8 mouse cellular contexts compared by ENCODE assay signal in the genomic region with DNA sequence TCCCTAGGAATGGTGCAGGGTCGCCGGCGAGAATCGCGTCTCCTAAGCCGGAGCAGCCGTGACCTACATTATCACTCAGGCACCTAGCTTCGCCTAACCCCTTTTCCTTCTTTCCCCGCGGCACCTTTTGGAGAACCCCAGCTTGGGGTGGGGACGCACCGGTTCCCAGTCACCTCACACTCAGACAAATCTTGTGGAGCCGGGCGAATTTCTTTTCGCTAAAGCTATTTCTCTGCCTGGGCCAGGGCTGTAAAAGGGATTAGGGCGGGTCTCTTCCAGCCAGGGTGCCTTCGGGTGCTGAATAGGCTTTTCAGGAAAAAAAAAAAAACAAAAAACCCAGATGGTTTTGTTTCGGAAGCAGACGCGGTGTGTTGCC. TPM values are rescaled to one million over a fixed set of nuclear protein-coding genes. Genes with fewer than 3 reads are reported as not detected.
DNase-seq lines count a peak whose midpoint lies in the region; ATAC-seq and TF ChIP-seq lines count a peak whose summit lies in the region.

No protein-coding gene starts in this region.

- no peak overlapping the region for H3K27ac ChIP-seq in spleen, adult 2 months (ENCODE audit: insufficient read depth, low read length)
- peak overlapping the region; percentile 61 to 86 for H3K27ac ChIP-seq in heart, embryonic 14.5 days (replicated peaks in 1 of 2; ENCODE audit: control insufficient read depth in 1 of 2, insufficient read depth in 1 of 2, low read depth in 2 of 2, low read length in 2 of 2)
- H3K27ac ChIP-seq in layer of hippocampus, adult 2 months: peak overlapping the region; percentile 92
- H3K27ac ChIP-seq in neural tube, embryonic 12.5 days: peak overlapping the region; percentile 95

- WGBS in spleen, adult 2 months: under 1% methylated on average over 20 of the region's 20 CpGs
- WGBS in heart, embryonic 14.5 days: under 1% methylated on average over 20 of the region's 20 CpGs
- 0% methylated on average over 20 of the region's 20 CpGs for WGBS in neural tube, embryonic 12.5 days

- no peak for ATAC-seq in heart, embryonic 14.5 days (ENCODE audit: insufficient number of reproducible peaks, insufficient read depth, low FRiP score, low read depth)
- no peak for ATAC-seq in neural tube, embryonic 12.5 days (ENCODE audit: low FRiP score, low read depth)
- no peak for ATAC-seq in erythroid progenitor cell, adult 5-6 weeks (replicated peaks; ENCODE audit: low FRiP score, poor library complexity, severe bottlenecking)

- H3K9me3 ChIP-seq in heart, embryonic 14.5 days (ENCODE audit: control insufficient read depth, low read length): no peaks in the 10 kb centered on the region
- no peaks in the 10 kb centered on the region for H3K9me3 ChIP-seq in neural tube, embryonic 12.5 days

- TF ChIP-seq CTCF in spleen, adult 2 months (IDR thresholded peaks at IDR 0.05; ENCODE audit: extremely low read depth, insufficient read depth, insufficient read length, insufficient replicate concordance): no peak
- TF ChIP-seq CTCF in layer of hippocampus, adult 2 months (conservative IDR thresholded peaks at IDR 0.05): no peak

- H3K4me1 ChIP-seq in spleen, adult 2 months (ENCODE audit: control insufficient read depth, insufficient read depth, insufficient read length): peaks cover 25% of the 10 kb centered on the region
- H3K4me1 ChIP-seq in heart, embryonic 14.5 days (ENCODE audit: control insufficient read depth in 2 of 2, insufficient read depth in 2 of 2, low read length in 2 of 2): peaks cover 3 to 12% of the 10 kb centered on the region in 2 experiments; a peak in 1 of 4 replicates
- H3K4me1 ChIP-seq in neural tube, embryonic 12.5 days: peaks cover 22% of the 10 kb centered on the region

- H3K27me3 ChIP-seq in spleen, adult 2 months (ENCODE audit: control insufficient read depth, insufficient read depth, low read length): peaks cover 24% of the 10 kb centered on the region
- H3K27me3 ChIP-seq in heart, embryonic 14.5 days (ENCODE audit: control insufficient read depth, insufficient read depth, low read length): no peaks in the 10 kb centered on the region
- H3K27me3 ChIP-seq in neural tube, embryonic 12.5 days (replicated peaks): no peaks in the 10 kb centered on the region

- peak overlapping the region; percentile 94 for H3K4me2 ChIP-seq in heart, embryonic 14.5 days (ENCODE audit: low read length)
- peak overlapping the region; percentile 93 for H3K4me2 ChIP-seq in neural tube, embryonic 12.5 days (replicated peaks)

- H3K36me3 ChIP-seq in spleen, adult 2 months (ENCODE audit: control insufficient read depth, insufficient read depth, low read length): no peaks in the 10 kb centered on the region
- H3K36me3 ChIP-seq in heart, embryonic 14.5 days (ENCODE audit: control insufficient read depth, insufficient read depth, low read length): peaks cover 27% of the 10 kb centered on the region
- H3K36me3 ChIP-seq in neural tube, embryonic 12.5 days: peaks cover 20% of the 10 kb centered on the region

- DNase-seq in cerebellum, adult 9-11 months: peak; percentile 10
- DNase-seq in cerebellum, adult 8-10 months: no peak
- DNase-seq in spleen, adult 2 months (ENCODE audit: low read depth in 1 of 2, low spot score in 2 of 2): no peak
- no peak for DNase-seq in spleen, postnatal 36 days (ENCODE audit: low spot score in 2 of 2)
- no peak for DNase-seq in layer of hippocampus, adult 2 months (ENCODE audit: low spot score in 2 of 2)

- TF ChIP-seq POLR2A in spleen, adult 2 months (IDR thresholded peaks at IDR 0.05; ENCODE audit: low read depth, low read length): no peak

- H3K9ac ChIP-seq in heart, embryonic 14.5 days (ENCODE audit: low read length): peak overlapping the region; percentile 95
- H3K9ac ChIP-seq in neural tube, embryonic 12.5 days: peak overlapping the region; percentile 95

- peak overlapping the region; percentile 55; the same call in 1 of the 2 replicates for H3K4me3 ChIP-seq in spleen, adult 2 months (ENCODE audit: extremely low read depth, insufficient read depth, insufficient read length)
- peak overlapping the region; percentile 86 to 87 for H3K4me3 ChIP-seq in heart, embryonic 14.5 days (ENCODE audit: control insufficient read depth in 1 of 2, insufficient read depth in 1 of 2, low read depth in 1 of 2, low read length in 2 of 2)
- H3K4me3 ChIP-seq in layer of hippocampus, adult 2 months: peak overlapping the region; percentile 76
- H3K4me3 ChIP-seq in neural tube, embryonic 12.5 days: peak overlapping the region; percentile 89

RNA-seq across cellular contexts. Expression of a gene that starts 0.6 kb away (rescaled TPM):
- 1.4 and 1.8 TPM in 2 replicates for polyA plus RNA-seq in spleen, adult 2 months (2012; rRNA removed)
- 36.1 and 38.2 TPM in 2 replicates for polyA plus RNA-seq in heart, embryonic 14.5 days (2014; fragmentation: Nextera tagmentation; extraction: Ambion mirVana)
- total RNA-seq in layer of hippocampus, adult 2 months (2021): 1 to 10 TPM; 8.7 to 9.2 TPM
- 95.7 and 98.7 TPM in 2 replicates for polyA plus RNA-seq in neural tube, embryonic 12.5 days (2016; fragmentation: Nextera tagmentation; extraction: Ambion mirVana)
- total RNA-seq in erythroid progenitor cell, adult 5-6 weeks (2015; ENCODE audit: low replicate concordance): not detected in 2 replicates
- total RNA-seq in erythroid progenitor cell, adult 5-6 weeks (2017; ENCODE audit: low replicate concordance): 1.0 TPM in 1 of 2 replicates, not detected in the other

Comparison
In these comparisons a context has a peak if more than half of its experiments do, and no peak if none do; other contexts are left out.
1. RNA of a gene that starts 0.6 kb away (polyA plus RNA-seq): 95.7 to 98.7 TPM in neural tube, embryonic 12.5 days and 36.1 to 38.2 TPM in heart, embryonic 14.5 days; 1.4 to 1.8 TPM in spleen, adult 2 months; every median in the first group is over 10 times any median in the second.
2. Peak in every context shown above with its lines, with median percentiles within 50 percentile points of each other: H3K4me3 ChIP-seq.